Mouse (Mus musculus) MEL-GATA-1-ER (cell line): ENCODE measurements around the gene Taok2.

Experiments used
- DNase-seq: peaks from one replicate; pipeline ENCODE4 v3.0.0-alpha.2; 2012; ENCODE audit warnings: low read depth; ENCODE audit errors: extremely low read depth

Gene Taok2

GRCm38 (mm10) chr7:126831539-126831938 lies 53.0 kb downstream of the Taok2 start, which contains the start of gene 4930451I11Rik:
Gene 4930451I11Rik, minus strand, starts transcription at chr7:126831639.
- DNase-seq = no peak

DNA sequence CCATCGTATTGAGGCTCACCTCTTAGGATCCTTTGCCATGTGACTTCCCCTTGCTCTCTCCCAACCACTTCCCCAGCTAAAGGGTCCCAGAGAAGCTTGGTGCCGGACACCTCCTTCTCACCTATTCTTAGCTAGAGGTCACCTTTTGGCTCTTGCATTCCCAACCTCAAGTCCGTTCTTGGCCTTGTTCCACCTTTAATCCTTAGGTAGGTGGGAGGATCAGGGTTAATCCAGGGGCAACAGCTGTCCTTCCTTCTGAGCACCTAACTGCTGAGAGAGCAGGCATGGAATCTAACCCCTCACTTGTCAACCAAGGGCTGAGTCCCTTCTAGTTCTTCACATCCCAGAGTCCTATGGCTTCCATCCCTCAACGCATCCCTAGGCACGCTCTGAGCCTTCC lies 58.6 kb downstream of the Taok2 start:
- DNase-seq = no peak

DNA sequence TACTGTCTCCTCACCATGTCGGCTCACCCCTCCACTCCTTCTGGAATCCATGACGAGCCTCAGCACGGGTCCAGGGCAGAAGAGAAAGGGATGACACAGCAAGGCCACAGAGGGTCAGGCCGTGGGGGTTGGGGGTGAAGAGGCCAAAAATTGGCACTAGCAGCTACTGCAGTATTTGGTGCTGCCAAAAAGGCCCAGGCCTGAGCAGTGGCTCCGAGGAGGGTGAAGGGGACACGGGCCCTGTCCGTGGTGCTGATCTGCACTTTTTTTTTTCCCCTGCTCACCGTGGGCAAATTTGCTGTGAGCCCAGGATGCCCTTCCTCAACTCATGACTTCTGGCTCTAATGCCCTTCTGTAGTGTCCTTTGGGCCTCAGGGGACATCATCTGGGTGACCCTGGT lies 59.1 kb downstream of the Taok2 start:
- DNase-seq = no peak

- DNase-seq = no peak
These were observed 60.6 kb downstream of the Taok2 start for GRCm38 (mm10) chr7:126823940-126824339.

- DNase-seq = no peak
These were observed 61.2 kb downstream of the Taok2 start for GRCm38 (mm10) chr7:126823202-126823711.

- no peak for DNase-seq
These were observed 61.8 kb downstream of the Taok2 start for GRCm38 (mm10) chr7:126822741-126823140.

GRCm38 (mm10) chr7:126821835-126822511 lies 62.5 kb downstream of the Taok2 start:
- no peak for DNase-seq

DNA sequence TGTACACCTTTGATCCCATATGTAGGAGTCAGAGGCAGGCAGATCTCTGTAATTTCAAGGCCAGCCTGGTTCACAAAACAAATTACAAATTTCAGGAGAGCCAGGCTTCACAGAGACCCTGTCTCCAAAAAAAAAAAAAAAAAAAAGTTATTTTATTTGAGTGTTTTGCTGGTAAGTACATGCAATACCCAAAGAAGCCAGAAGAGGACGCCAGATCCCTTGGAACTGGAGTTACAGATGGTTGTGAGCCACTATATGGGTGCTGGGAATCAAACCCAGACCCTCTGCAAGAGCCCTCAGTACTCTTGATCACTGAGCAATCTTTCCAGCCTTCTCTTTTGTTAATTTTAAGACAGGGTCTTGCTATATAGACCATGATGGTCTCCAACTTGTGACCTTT lies 65.7 kb downstream of the Taok2 start:
- DNase-seq = no peak

DNA sequence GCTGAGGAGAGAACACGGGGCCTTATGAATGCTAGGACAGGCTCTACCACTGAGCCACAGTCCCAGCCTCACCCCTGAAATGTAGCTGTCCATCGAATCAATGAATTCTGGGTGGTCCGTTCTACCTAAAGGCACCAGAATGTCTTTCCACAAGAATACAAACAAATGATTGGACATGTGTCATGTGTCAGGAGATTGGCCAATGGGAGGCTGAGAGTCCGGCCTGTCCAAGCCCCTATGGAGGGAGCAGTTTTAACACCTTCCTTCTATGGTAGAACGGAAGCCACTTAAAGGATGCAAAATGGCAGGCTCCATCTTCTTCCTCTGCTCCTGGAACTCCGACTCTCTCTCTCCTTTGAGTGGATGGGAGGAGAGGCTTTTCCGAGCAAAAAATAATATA lies 66.9 kb downstream of the Taok2 start:
- DNase-seq = no peak

DNA sequence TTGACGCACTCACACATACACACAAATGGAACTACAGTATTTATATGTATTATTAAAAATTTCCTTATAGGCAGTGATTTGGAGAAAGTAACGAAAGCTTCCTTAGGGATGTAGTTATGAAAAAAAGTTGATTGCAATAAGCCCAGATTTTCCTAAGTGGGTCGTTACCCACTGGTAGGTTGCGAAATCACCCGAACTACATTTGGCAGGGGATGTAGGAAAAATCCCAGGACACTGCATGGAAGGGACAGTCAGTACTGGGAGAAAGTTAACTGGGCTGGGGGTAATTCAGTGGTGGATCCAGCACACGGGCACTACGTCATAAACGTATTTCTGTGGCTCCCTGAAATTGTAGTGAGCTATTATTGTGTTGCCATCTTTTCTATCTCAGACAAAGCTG lies 68.0 kb downstream of the Taok2 start:
- no peak for DNase-seq

DNA sequence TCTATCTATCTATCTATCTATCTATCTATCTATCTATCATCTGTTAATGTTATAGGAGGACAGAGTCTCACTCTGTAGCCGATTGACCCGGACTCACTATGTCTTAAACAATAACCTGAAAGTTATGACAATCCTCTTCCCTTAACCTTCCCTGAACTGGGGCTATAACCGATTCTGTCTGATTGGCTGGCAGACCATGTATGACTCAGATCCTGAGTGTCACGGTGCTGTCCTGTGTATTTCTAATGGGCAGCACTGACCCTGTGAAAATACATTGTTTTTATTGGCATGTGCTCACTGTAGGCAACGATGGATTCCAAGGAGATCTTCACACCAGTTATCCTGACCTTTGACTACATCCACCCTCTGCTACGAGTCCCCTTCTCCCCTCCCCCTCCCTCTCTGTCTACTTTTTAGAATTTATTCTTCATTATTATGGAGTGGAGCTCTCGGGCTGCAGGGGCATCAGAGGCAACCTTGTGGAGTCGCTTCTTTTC lies 68.7 kb downstream of the Taok2 start:
- DNase-seq = no peak
